Mouse (Mus musculus): ENCODE measurements around the gene Agpat1.
A peak's percentile ranks its signal among the peaks of the same experiment; 100 is the strongest.

The Agpat1 gene

GRCm38 (mm10) chr17:34585877-34586771, 17.9 kb upstream of the Agpat1 start:
- DNase-seq (ENCODE audit: low read depth, low spot score) = no peak

GRCm38 (mm10) chr17:34586796-34587422, 17.2 kb upstream of the Agpat1 start:
- no peak for DNase-seq (ENCODE audit: low read depth, low spot score)

GRCm38 (mm10) chr17:34587423-34587811, 16.6 kb upstream of the Agpat1 start:
- peak; percentile 90 for DNase-seq (ENCODE audit: low read depth, low spot score)

DNA sequence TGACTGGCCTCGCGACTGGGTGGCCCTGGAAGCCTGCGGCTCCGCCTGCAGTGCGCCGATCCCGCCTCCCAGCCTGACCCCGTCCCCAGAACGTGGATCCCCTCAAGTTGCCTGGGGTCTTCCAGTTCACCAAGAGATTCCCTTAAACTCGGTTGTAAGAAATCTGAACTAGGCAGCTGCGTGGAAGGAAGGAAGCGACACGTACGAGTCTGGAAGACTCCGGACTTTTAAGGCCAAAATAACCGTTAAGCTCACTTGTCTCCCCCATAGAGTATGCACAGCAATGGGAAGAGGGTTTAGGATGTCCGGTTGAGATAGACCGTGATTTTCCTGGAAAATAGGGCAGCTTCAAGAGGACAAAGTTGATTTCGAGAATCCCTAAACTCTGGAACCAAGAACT, 16.2 kb upstream of the Agpat1 start:
- no peak for DNase-seq (ENCODE audit: low read depth, low spot score)

DNA sequence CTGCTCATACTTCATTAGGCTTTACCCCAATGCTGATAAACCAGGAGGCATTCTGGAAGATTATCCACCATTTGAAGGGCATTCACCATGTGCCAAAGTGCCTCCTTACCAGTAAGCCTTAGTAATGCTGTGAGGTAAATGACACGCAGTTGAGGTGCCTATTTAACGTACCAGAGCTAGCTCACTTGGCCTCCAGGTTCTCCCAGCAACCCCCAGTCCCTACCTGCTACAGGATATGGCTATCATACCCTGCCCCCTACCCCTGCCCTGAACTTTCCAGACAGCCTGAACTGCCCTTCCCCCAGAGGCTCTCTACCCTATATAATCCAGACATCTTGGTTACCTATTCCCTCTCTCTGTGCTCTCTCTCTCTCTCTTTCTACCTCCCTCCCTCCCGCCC, 15.3 kb upstream of the Agpat1 start:
- no peak for DNase-seq (ENCODE audit: low read depth, low spot score)

DNA sequence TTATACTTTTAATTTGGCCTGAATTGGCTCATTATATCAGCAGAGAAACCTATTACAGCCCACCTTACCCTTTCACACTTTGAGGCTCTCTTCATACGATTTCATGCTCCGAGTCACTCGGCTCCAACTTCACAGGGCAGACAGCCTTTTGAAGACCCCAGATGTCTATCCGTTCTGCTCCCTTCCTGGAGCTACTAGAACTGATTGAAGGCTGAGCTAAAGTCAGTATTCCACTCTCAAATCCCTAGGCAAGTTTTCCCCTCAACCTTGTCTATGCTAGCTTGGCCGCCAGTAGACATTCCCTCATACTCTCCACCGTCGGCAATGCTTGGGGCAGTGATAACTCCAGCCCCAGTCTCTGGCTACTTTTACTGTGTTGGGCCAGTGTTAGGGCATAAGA, 14.9 kb upstream of the Agpat1 start:
- DNase-seq (ENCODE audit: low read depth, low spot score) = no peak

- DNase-seq (ENCODE audit: low read depth, low spot score) = no peak
Observed at GRCm38 (mm10) chr17:34589681-34590101, 14.4 kb upstream of the Agpat1 start, which contains the start of gene Gpsm3. Gene Gpsm3 (plus strand): TSS chr17:34589806.

GRCm38 (mm10) chr17:34590154-34590987, 13.7 kb upstream of the Agpat1 start:
- no peak for DNase-seq (ENCODE audit: low read depth, low spot score)

DNA sequence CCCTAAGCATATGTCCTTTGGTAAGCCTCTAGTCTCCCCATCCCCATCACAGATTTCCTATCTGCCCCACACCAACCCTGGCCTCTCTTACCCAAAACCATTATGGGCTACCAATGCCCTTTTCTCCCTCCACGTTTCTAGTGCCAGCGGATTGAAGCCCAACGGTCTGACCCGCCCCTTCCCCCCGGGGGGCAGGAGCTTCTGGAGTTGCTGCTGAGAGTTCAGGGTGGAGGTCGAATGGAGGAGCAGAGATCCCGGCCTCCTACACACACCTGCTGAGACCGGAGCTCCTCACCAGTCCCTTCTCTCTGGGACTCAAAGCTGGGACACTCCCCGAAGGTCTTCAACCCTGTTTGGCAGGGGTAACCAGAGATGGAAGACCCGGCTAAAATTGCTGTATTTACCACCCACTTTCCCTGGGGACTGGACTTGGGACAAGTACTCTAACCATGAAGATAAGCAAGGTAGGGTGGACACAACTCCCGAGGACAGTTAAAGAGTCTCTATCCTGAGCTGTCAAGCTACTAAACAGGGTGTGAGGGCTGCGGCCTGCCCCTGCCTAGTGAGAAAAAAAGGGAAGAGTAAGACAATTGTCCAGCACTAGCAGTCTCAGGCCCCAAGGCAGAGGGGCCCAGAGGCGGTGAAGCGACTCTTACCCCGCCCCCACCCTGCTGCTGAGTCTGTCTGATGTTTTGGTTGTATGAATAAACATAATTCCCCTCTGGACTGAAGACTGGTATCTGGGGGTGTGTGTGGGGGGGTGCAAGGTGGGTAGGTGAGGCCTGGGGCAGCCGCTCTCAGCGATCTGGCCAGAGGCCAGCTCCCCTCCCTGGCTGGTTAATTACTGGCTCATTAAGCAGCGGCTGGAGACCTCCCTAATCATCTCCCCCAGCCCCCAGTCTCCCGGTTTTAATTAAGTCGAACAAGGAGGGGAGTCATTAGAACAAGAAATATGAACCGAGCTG, 12.8 kb upstream of the Agpat1 start, which contains the start of gene Pbx2:
Gene Pbx2, plus strand, starts transcription at position 238 of the 965 bp plus-strand sequence.
- DNase-seq (ENCODE audit: low read depth, low spot score) = no peak

- DNase-seq (ENCODE audit: low read depth, low spot score) = peak; percentile 66
Observed at GRCm38 (mm10) chr17:34591994-34592375, 12.1 kb upstream of the Agpat1 start.

DNA sequence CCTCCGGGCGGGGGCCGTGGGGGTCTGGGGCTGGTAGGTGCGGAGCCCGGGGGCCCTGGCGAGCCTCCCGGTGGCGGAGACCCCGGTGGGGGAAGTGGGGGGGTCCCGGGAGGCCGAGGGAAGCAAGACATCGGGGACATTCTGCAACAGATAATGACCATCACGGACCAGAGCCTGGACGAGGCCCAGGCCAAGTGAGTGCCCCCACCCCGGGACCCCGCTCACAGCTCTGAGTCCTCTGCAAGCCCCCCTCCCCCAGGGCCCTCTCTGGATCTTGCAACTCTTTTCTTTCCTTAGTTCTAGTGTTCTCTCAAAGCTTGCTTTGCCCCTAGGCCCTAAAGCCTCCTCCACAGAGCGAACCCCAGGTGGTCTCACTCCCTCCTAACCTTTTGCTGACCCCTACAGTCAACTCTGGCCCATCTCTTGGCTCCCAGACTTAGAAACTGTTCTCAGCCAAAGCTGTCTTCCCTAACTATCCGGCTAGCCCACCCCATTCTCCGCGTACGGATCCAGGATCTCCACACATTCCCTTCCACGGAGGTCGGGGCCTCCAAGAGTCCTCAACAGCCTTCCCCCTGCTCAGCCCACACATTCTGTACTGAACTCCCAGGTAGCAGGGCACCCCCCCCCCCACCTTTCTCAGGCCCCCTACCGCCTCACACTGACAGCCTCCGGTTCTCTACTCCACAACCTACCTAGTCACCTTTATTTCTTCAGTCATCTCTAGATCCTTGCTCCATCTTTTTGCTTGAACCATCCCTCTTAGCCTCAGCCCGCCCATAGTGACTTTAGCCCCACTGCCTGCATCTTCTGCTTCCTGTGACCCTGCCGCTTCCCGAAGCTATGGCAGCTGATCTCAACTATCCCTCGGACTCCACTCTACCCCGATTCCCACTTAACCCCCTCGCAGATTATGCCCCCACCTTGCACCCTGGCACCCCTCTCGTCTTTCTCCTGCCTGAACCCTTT, 11.2 kb upstream of the Agpat1 start:
- DNase-seq (ENCODE audit: low read depth, low spot score) = no peak

GRCm38 (mm10) chr17:34593752-34594525, 10.1 kb upstream of the Agpat1 start:
- no peak for DNase-seq (ENCODE audit: low read depth, low spot score)

GRCm38 (mm10) chr17:34596098-34596497, 8.0 kb upstream of the Agpat1 start:
- DNase-seq (ENCODE audit: low read depth, low spot score) = no peak

DNA sequence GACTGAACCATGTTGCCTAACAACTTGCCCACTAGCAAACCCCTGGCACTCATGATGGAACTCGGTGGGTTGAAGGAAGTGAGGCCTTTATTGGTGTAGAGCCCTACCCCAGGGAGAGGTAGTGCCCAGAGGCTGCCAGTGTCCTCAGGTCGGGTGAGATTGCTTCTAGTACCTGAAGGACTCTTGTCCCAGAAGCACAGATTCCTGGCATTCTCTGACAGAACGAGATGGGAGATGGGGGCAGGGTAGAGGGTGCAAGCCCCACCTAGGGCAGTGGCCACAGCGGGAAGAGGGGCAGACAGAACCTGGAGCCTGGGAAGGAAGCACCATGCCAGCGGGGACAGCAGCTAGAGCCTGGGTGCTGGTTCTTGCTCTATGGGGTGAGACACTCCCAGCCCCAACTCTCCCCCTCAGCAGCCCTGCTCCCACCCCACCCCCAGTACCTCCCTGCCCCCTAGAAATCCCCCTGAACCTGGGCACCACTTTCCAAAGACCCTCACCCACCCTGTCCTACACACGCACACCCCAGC, 6.4 kb upstream of the Agpat1 start, which contains the start of gene Ager:
Gene Ager, plus strand, starts transcription at position 297 of the 530 bp plus-strand sequence.
- DNase-seq (ENCODE audit: low read depth, low spot score) = no peak

- no peak for DNase-seq (ENCODE audit: low read depth, low spot score)
Observed at GRCm38 (mm10) chr17:34599891-34600290, 4.2 kb upstream of the Agpat1 start.

GRCm38 (mm10) chr17:34601796-34602195, 2.3 kb upstream of the Agpat1 start:
- DNase-seq (ENCODE audit: low read depth, low spot score) = no peak

DNA sequence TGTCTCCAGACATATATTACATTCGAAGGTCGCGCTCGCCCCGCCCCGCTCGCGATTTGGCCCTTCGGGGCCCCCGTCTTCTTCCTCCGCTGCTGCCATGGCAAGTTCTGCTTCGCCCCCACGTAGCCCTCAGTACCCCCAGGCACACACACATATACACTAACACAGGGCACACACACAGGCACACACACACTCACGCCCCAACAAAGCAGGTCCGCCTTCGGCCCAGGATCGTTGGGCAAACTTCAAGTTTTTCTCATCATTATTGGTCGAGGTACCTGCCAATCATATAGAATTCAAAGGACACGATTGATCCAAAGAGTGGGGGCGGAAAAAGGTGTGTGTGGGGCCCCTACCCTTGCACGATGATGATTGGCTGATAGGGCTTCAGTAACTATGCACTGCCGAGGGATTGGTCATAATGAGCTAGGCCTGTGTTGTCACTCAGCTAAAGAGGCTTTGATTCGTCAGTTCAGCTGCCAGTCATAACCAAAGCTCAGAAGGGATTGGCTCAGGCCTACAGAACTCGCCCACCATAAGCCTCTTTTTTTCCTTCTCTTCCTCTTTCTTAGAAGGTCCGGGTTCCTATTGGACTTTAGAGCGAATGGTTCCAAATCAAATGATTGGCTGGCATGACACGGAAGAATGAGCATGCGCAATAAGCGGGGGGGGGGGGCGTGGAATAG, 544 bp upstream of the Agpat1 start, which contains the start of gene Rnf5:
Gene Rnf5, minus strand, starts transcription at position 316 of the 686 bp plus-strand sequence.
- DNase-seq (ENCODE audit: low read depth, low spot score) = peak; percentile 100
